Mouse (Mus musculus) neural tube, embryonic 14.5 days (tissue): ENCODE data around the gene Nploc4. TPM values are rescaled to one million over a fixed set of nuclear protein-coding genes. Genes with fewer than 3 reads are reported as not detected.

Experiments
- ATAC-seq: fragments of 200-750 bp; cut with Nextera tagmentation; 2 replicates; pipeline ENCODE4 v1.8.0; 2017; ENCODE audit warnings: low read depth, mild to moderate bottlenecking, moderate TSS enrichment, moderate library complexity
- H3K27ac ChIP-seq: fragments of 300-500 bp; sonication (generic); 2 replicates; pipeline ENCODE4 v1.5.1; 2014; ENCODE audit warnings: low read depth, mild to moderate bottlenecking, control low read depth, low read length, moderate library complexity, mixed read lengths
- H3K27me3 ChIP-seq: fragments of 300-500 bp; sonication (generic); 2 replicates; pipeline ENCODE4 v1.6.1; 2014; ENCODE audit warnings: low read length; ENCODE audit not compliant: control insufficient read depth, insufficient read depth
- H3K36me3 ChIP-seq: fragments of 300-500 bp; sonication (generic); 2 replicates; pipeline ENCODE4 v1.6.1; 2014; ENCODE audit warnings: low read length, mixed read lengths; ENCODE audit not compliant: control insufficient read depth, insufficient read depth
- H3K4me1 ChIP-seq: fragments of 300-500 bp; sonication (generic); 2 replicates; pipeline ENCODE4 v1.6.1; 2014; ENCODE audit warnings: low read length; ENCODE audit not compliant: control insufficient read depth, insufficient read depth
- H3K4me2 ChIP-seq: fragments of 300-500 bp; sonication (generic); 2 replicates; pipeline ENCODE4 v1.6.1; 2014; ENCODE audit warnings: mild to moderate bottlenecking, low read depth, low read length, control low read depth
- H3K4me3 ChIP-seq: fragments of 300-500 bp; sonication (generic); 2 replicates; pipeline ENCODE4 v1.5.1; 2014; ENCODE audit warnings: low read depth, low read length, control low read depth, mixed read lengths
- H3K9ac ChIP-seq: fragments of 300-500 bp; sonication (generic); replicated peaks from 2 replicates; pipeline ENCODE4 v1.6.1; 2014; ENCODE audit warnings: low read depth, mild to moderate bottlenecking, control low read depth, low read length, mixed read lengths
- H3K9me3 ChIP-seq: fragments of 300-500 bp; sonication (generic); 2 replicates; pipeline ENCODE4 v1.6.1; 2016; ENCODE audit warnings: low read length; ENCODE audit not compliant: control insufficient read depth
- WGBS: fragments of 180-500 bp; shearing (Covaris S2); extraction: QIAGEN DNeasy Blood & Tissue Kit; methylation state at CpG from one replicate; pipeline ENCODE4 v1.1.7; 2014; 5-methylcytosine and 5-hydroxymethylcytosine counted together
- polyA plus RNA-seq: library from polyadenylated mRNA; unstranded; fragments of >200 nt; fragmentation: Nextera tagmentation; extraction: Ambion mirVana; gene quantifications from 2 replicates; pipeline ENCODE4 v1.2.1, GENCODE M21; 2014

Gene Nploc4
- polyA plus RNA-seq, 1 experiment from 2014 or later, result 31.1 TPM

DNA sequence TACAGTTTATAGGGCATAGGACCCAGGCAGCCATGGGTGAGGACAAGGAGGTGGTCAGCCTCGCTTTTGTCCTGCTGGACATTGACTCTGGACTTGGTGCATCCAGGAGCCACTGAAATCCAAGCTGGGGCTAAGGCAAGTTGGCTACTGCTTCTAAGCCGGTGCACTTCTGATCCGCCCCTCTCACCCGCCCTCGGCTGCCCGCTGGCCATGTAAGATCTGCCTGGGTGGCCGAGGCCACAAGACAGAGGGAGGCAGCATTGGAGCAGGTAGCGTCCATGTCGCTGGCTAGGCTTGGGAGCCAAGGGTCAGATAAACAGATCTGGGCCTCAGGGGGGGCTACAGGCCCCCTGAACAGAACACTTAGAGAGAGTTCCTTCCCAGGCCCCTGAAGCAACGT is 76.2 kb downstream of the Nploc4 start, which contains the start of gene Fscn2:
Gene Fscn2 (plus strand): TSS at position 240 of the 400 bp plus-strand sequence.
- no peaks in the 10 kb centered on the region for H3K27me3 ChIP-seq
- H3K36me3 ChIP-seq, result no peaks in the 10 kb centered on the region
- ATAC-seq, result no peak
- no peak within 1 kb of the TSS for H3K4me2 ChIP-seq
- no peak within 1 kb of the TSS for H3K4me3 ChIP-seq
- H3K9ac ChIP-seq, result no peak within 1 kb of the TSS
- H3K4me1 ChIP-seq, result peaks cover 22% of the 10 kb centered on the region
- no peaks in the 10 kb centered on the region for H3K9me3 ChIP-seq
- WGBS, result 78% methylated on average over 10 of the region's 10 CpGs
- no peak within 1 kb of the TSS for H3K27ac ChIP-seq

DNA sequence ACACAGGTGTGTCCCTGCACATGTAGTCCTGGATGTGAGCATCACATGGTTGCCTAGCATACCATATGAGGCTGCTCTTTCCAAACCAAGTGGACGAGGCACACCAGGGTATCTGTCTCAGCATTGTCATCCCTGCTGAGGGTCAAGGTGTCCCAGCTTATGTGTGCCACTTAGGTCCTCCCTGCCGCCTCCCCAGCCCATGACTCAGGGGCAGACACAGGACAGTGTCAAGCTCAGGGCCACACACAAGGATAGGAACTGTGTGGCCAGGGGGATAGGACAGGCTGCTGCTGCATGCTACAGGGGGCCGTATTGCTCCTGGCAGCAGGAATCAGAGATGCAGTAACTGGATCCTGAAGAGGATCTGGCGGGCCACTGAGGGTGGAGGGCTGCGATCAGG is 76.8 kb downstream of the Nploc4 start:
- Histone ChIP-seq H3K4me1 (peaks cover 22% of the 10 kb centered on the region), H3K9me3 (no peaks in the 10 kb centered on the region), H3K27ac (no peak overlapping the region), H3K4me3 (no peak overlapping the region), H3K27me3 (no peaks in the 10 kb centered on the region), H3K9ac (no peak overlapping the region), H3K36me3 (no peaks in the 10 kb centered on the region), H3K4me2 (no peak overlapping the region)
- 78% methylated on average over 5 of the region's 5 CpGs for WGBS
- no peak for ATAC-seq

DNA sequence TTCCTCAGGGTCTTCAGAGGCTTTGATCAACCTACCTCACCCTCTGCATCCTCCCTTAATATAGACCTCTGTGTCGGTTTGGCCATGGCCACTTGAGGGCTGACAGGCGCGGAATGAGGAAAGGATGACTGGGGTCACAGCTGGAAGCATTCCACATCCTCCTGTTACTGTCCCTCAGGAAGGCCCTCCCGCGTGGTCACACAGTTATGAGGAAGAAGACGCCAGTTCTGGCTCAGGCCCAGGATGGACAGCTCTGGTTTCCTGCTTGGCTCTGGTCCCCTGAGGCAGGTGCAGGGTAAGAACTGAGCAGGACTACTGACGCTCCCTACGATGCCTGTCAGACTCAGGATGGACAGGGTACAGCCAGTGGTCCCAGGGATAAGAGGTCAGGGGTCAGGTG is 77.4 kb downstream of the Nploc4 start:
- Histone ChIP-seq H3K4me3 (no peak overlapping the region), H3K9me3 (no peaks in the 10 kb centered on the region), H3K9ac (0 out of 2 replicates have a peak overlapping the region, but pooled peaks have one; percentile 25), H3K27ac (no peak overlapping the region), H3K4me1 (peaks cover 22% of the 10 kb centered on the region), H3K36me3 (no peaks in the 10 kb centered on the region), H3K4me2 (no peak overlapping the region), H3K27me3 (no peaks in the 10 kb centered on the region)
- WGBS, result 59% methylated on average over 8 of the region's 8 CpGs
- ATAC-seq, result no peak

DNA sequence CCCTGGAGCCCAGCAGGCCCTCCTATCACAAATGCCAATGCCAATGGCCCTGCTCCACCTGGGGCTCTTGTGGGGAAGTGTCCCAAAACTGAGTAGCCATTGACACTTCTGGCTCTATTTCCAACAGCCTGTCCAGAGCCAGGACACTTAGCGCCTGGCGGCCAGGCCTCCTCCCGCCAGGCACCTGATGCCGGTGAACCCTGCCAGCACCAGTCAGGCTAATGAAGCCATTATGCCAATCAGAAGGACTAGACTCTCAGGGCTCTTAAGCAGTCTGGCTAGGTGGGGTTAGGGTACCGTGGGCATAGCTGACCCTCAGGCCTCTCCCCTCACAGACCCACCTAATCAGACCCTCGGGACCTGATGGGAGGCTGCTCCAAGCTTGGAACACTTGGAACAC is 78.1 kb downstream of the Nploc4 start:
- no peak overlapping the region for H3K9ac ChIP-seq
- no peak for ATAC-seq

DNA sequence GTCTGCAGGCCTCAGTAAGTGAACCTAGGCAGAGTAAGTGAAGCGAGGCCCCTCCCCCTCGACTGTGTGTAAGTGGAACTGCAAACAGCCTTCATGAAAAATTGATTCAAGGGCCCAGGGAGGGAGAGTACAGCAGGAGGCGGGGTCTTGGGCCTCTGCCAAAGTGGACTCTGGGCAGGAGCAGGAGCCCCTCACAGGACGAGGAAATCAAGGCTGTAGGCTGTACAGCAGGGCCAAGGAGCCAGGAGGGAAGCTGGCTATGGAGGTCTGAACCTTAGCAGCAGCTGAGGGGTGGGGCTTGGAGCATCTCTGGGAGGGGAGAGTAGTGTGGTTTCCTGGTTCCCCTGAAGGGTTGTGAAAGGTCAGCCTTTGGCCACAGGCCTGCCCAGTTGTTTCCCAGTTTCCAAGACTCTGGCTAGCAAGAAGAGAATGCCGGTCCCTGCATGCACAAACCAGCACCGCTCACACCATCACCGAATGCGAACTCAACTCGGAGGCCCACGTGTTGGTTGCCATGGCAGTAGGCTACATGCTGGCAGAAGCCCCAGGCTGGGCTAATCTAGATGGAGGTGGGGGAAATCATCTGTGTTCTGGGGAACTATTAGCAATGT is 79.6 kb downstream of the Nploc4 start:
- no peaks in the 10 kb centered on the region for H3K9me3 ChIP-seq
- 8% methylated on average over 10 of the region's 10 CpGs for WGBS
- H3K4me1 ChIP-seq, result peaks cover 31% of the 10 kb centered on the region
- H3K27ac ChIP-seq, result peak overlapping the region; percentile 58
- H3K27me3 ChIP-seq, result no peaks in the 10 kb centered on the region
- H3K4me2 ChIP-seq, result peak overlapping the region; percentile 4; the same call in 1 of the 2 replicates
- 0 out of 2 replicates have a peak overlapping the region, but pooled peaks have one; percentile 28 for H3K9ac ChIP-seq
- no peak overlapping the region for H3K4me3 ChIP-seq
- no peaks in the 10 kb centered on the region for H3K36me3 ChIP-seq
- ATAC-seq, result peak; percentile 76

More for the DNA sequence above, 78.1 kb downstream of the Nploc4 start:
- Histone ChIP-seq H3K27me3 (no peaks in the 10 kb centered on the region), H3K4me2 (no peak overlapping the region), H3K4me1 (peaks cover 22% of the 10 kb centered on the region), H3K4me3 (no peak overlapping the region), H3K9me3 (no peaks in the 10 kb centered on the region), H3K36me3 (no peaks in the 10 kb centered on the region), H3K27ac (no peak overlapping the region)
- 84% methylated on average over 6 of the region's 6 CpGs for WGBS

DNA sequence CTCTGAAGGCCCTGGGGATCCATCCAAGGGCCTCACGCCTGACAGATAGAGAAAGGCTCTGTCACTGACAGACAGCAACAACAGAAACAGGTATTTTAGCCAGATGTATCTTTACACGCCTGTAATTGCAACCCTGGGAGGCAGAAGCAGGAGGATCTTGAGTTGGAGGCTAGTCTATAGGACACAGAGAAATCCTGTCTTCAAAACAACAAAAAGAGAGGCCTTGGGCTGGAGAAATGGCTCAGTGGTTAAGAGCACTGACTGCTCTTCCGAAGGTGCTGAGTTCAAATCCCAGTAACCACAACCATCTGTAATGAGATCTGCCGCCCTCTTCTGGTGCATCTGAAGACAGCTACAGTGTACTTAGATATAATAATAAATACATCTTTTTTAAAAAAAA is 80.6 kb downstream of the Nploc4 start:
- no peaks in the 10 kb centered on the region for H3K9me3 ChIP-seq
- no peaks in the 10 kb centered on the region for H3K27me3 ChIP-seq
- H3K36me3 ChIP-seq, result no peaks in the 10 kb centered on the region
- no peak overlapping the region for H3K9ac ChIP-seq
- WGBS, result 95% methylated on average over 4 of the region's 4 CpGs
- H3K4me1 ChIP-seq, result peaks cover 36% of the 10 kb centered on the region
- ATAC-seq, result no peak
- no peak overlapping the region for H3K27ac ChIP-seq
- no peak overlapping the region for H3K4me2 ChIP-seq
- no peak overlapping the region for H3K4me3 ChIP-seq

DNA sequence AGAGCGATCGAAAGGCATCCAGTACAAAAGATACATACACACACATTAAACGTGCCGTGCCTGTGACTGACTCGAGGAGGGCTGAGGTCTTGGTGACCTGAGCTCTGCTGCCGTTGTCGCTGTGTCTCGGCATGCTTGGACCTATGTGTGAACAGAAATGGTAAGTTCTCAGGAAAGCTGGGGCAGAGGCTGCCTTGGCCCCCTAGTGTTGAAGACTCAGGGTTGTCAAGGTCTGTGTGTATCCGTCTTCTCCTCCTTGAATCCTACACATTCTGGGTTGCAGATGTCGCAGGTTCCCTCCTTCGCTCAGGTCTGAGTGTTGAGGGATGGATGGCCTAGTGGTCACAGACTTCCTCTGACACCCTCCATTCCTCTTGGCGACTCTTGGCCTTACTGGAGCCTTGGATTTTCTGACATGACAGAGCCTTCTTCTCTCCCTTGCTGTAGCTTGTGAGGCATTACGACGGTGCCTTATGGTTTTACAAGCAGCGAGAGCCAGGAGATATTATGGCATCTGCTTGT is 81.1 kb downstream of the Nploc4 start:
- no peak overlapping the region for H3K9ac ChIP-seq
- H3K4me1 ChIP-seq, result peaks cover 36% of the 10 kb centered on the region
- no peak overlapping the region for H3K4me2 ChIP-seq
- H3K36me3 ChIP-seq, result no peaks in the 10 kb centered on the region
- no peak overlapping the region for H3K27ac ChIP-seq
- no peaks in the 10 kb centered on the region for H3K9me3 ChIP-seq
- 85% methylated on average over 15 of the region's 15 CpGs for WGBS
- H3K4me3 ChIP-seq, result no peak overlapping the region
- H3K27me3 ChIP-seq, result no peaks in the 10 kb centered on the region
- no peak for ATAC-seq

DNA sequence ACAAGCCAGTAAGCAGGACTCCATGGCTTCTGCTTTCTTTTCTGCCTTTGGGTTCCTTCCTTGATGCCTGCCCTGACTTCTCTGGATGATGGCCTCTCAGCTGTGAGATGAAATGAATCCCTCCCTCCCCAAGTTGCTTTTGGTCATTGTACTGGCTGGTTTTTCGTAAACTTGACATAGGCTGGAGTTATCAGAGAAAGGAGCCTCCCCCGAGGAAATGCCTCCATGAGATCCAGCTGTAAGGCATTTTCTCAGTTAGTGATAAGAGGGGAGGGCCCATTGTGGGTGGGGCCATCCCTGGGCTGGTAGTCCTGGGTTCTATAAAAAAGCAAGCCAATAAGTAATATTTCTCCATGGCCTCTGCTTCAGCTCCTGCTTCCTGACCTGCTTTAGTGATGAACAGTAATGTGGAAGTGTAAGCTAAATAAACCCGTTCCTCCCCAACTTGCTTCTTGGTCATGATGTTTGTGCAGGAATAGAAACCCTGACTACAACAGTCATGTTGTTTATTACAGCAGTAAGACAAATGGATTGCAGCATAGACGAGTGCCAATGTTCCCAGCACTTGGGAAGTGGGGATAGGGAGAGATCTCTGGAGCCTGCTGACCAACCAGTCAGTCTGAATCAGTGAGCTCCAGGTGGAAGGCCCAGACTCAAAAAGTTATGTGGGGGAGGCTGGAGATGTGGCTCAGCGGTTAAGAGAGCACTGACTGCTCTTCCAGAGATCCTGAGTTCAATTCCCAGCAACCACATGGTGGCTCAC is 82.0 kb downstream of the Nploc4 start:
- Histone ChIP-seq H3K4me2 (no peak overlapping the region), H3K9me3 (no peaks in the 10 kb centered on the region), H3K4me3 (no peak overlapping the region), H3K9ac (no peak overlapping the region), H3K27ac (no peak overlapping the region), H3K27me3 (no peaks in the 10 kb centered on the region), H3K4me1 (peaks cover 44% of the 10 kb centered on the region), H3K36me3 (no peaks in the 10 kb centered on the region)
- 78% methylated on average over 5 of the region's 5 CpGs for WGBS
- no peak for ATAC-seq
